Mouse (Mus musculus): ENCODE results near the gene Adam10.

Adam10 gene

GRCm38 (mm10) chr9:70678682-70679131 lies at the start of gene Adam10:
Gene Adam10, plus strand, starts transcription at chr9:70678997.
- DNase-seq (ENCODE audit: low read depth, low spot score): peak; percentile 99

- DNase-seq (ENCODE audit: low read depth, low spot score): no peak
Observed at GRCm38 (mm10) chr9:70629711-70630110, 49.1 kb upstream of the Adam10 start.

GRCm38 (mm10) chr9:70631665-70632064 lies 47.1 kb upstream of the Adam10 start:
- no peak for DNase-seq (ENCODE audit: low read depth, low spot score)

GRCm38 (mm10) chr9:70636748-70637147 lies 42.0 kb upstream of the Adam10 start:
- no peak for DNase-seq (ENCODE audit: low read depth, low spot score)

- no peak for DNase-seq (ENCODE audit: low read depth, low spot score)
Observed at GRCm38 (mm10) chr9:70650260-70650659, 28.5 kb upstream of the Adam10 start.

GRCm38 (mm10) chr9:70650994-70651393 lies 27.8 kb upstream of the Adam10 start:
- DNase-seq (ENCODE audit: low read depth, low spot score): no peak

- DNase-seq (ENCODE audit: low read depth, low spot score): no peak
Observed at GRCm38 (mm10) chr9:70652221-70652620, 26.6 kb upstream of the Adam10 start.

GRCm38 (mm10) chr9:70653875-70654274 lies 24.9 kb upstream of the Adam10 start:
- no peak for DNase-seq (ENCODE audit: low read depth, low spot score)

- DNase-seq (ENCODE audit: low read depth, low spot score): no peak
Observed at GRCm38 (mm10) chr9:70654496-70654895, 24.3 kb upstream of the Adam10 start.

GRCm38 (mm10) chr9:70655764-70656129 lies 23.1 kb upstream of the Adam10 start:
- no peak for DNase-seq (ENCODE audit: low read depth, low spot score)

- DNase-seq (ENCODE audit: low read depth, low spot score): peak; percentile 13
Observed at GRCm38 (mm10) chr9:70656130-70657007, 22.4 kb upstream of the Adam10 start, which contains the start of gene Gm10642. Gene Gm10642, plus strand, starts transcription at chr9:70656251.

- DNase-seq (ENCODE audit: low read depth, low spot score): peak; percentile 97
Observed at GRCm38 (mm10) chr9:70657013-70657967, 21.5 kb upstream of the Adam10 start, which contains the start of gene Mindy2. Gene Mindy2, minus strand, starts transcription at chr9:70657174.

- DNase-seq (ENCODE audit: low read depth, low spot score): no peak
Observed at GRCm38 (mm10) chr9:70658266-70658665, 20.5 kb upstream of the Adam10 start.

- DNase-seq (ENCODE audit: low read depth, low spot score): no peak
Observed at GRCm38 (mm10) chr9:70664847-70665246, 13.9 kb upstream of the Adam10 start.

- no peak for DNase-seq (ENCODE audit: low read depth, low spot score)
Observed at GRCm38 (mm10) chr9:70665372-70666145, 13.2 kb upstream of the Adam10 start.

GRCm38 (mm10) chr9:70666811-70667210 lies 12.0 kb upstream of the Adam10 start:
- DNase-seq (ENCODE audit: low read depth, low spot score): no peak

GRCm38 (mm10) chr9:70668048-70668447 lies 10.7 kb upstream of the Adam10 start:
- no peak for DNase-seq (ENCODE audit: low read depth, low spot score)

GRCm38 (mm10) chr9:70669197-70669596 lies 9.6 kb upstream of the Adam10 start:
- no peak for DNase-seq (ENCODE audit: low read depth, low spot score)

- no peak for DNase-seq (ENCODE audit: low read depth, low spot score)
Observed at GRCm38 (mm10) chr9:70670381-70670780, 8.4 kb upstream of the Adam10 start.

GRCm38 (mm10) chr9:70671278-70671677 lies 7.5 kb upstream of the Adam10 start:
- no peak for DNase-seq (ENCODE audit: low read depth, low spot score)
